Mouse (Mus musculus) ES-E14 (cell line): Measurements from ENCODE around the gene Fry. TPM values are rescaled to one million over a fixed set of nuclear protein-coding genes. Genes with fewer than 3 reads are reported as not detected.

Experiments used
- DNase-seq: peaks from one replicate; pipeline ENCODE4 v3.0.0-alpha.2; 2013; ENCODE audit warnings: low read depth, low spot score
- H3K27ac ChIP-seq: 2 replicates; pipeline ENCODE4 v1.5.1; 2012; ENCODE audit warnings: low read depth, mild to moderate bottlenecking, low read length, moderate library complexity, mixed read lengths; ENCODE audit not compliant: poor library complexity, insufficient read depth, severe bottlenecking
- H3K36me3 ChIP-seq: 2 replicates; pipeline ENCODE4 v1.6.1; 2012; ENCODE audit warnings: mild to moderate bottlenecking, low read length, moderate library complexity, mixed read lengths; ENCODE audit not compliant: control insufficient read depth, poor library complexity, insufficient read depth, severe bottlenecking
- H3K4me1 ChIP-seq, 2 experiments: fragments of 150-350 bp in 1 of 2; sonication (generic) in 1 of 2; 2 replicates each; pipeline ENCODE4 v1.6.1; 2012; ENCODE audit warnings: low read length in 2 of 2, mild to moderate bottlenecking in 1 of 2, mixed read lengths in 1 of 2; ENCODE audit not compliant: control insufficient read depth in 2 of 2, insufficient read depth in 2 of 2, poor library complexity in 1 of 2
- H3K4me3 ChIP-seq, 2 experiments: fragments of 150-350 bp in 1 of 2; sonication (generic) in 1 of 2; 2 replicates each; pipeline ENCODE4 v1.5.1; 2012; ENCODE audit warnings: low read length in 2 of 2, low read depth in 1 of 2, mild to moderate bottlenecking in 1 of 2, mixed read lengths in 1 of 2; ENCODE audit not compliant: insufficient read depth in 1 of 2, poor library complexity in 1 of 2, severe bottlenecking in 1 of 2
- H3K9ac ChIP-seq: 2 replicates; pipeline ENCODE4 v1.6.1; 2012; ENCODE audit warnings: low read depth, mild to moderate bottlenecking, low read length, mixed read lengths; ENCODE audit not compliant: poor library complexity, insufficient read depth, severe bottlenecking
- H3K9me3 ChIP-seq: fragments of 150-350 bp; sonication (generic); 2 replicates; pipeline ENCODE4 v1.6.1; 2012; ENCODE audit warnings: low read depth, mild to moderate bottlenecking, low read length; ENCODE audit not compliant: control insufficient read depth, insufficient read depth
- CHD2 ChIP-seq: IDR thresholded peaks from 2 replicates; pipeline ENCODE4 v1.6.1; 2014; ENCODE audit warnings: mild to moderate bottlenecking, low read depth, low read length, inconsistent platforms
- HCFC1 ChIP-seq: IDR thresholded peaks from 2 replicates; pipeline ENCODE4 v1.6.1; 2012; ENCODE audit warnings: low read length, inconsistent platforms, borderline replicate concordance; ENCODE audit not compliant: insufficient read depth
- MAFK ChIP-seq: IDR thresholded peaks from 2 replicates; pipeline ENCODE4 v1.6.1; 2014; ENCODE audit warnings: mild to moderate bottlenecking, low read depth, low read length, inconsistent platforms; ENCODE audit not compliant: insufficient read depth
- ZC3H11A ChIP-seq: IDR thresholded peaks from 2 replicates; pipeline ENCODE4 v1.6.1; 2012; ENCODE audit warnings: low read depth, mild to moderate bottlenecking, inconsistent platforms, low read length, borderline replicate concordance
- ZNF384 ChIP-seq: IDR thresholded peaks from 2 replicates; pipeline ENCODE4 v1.6.1; 2012; ENCODE audit warnings: low read depth, low read length, inconsistent platforms
- in situ Hi-C, 2 experiments: fragments of 600-800 bp; cut with MboI; formaldehyde crosslinking; loops; one replicate each; pipeline ENCODE4 v1.15.1; 2025; ENCODE audit warnings: low sequenced_read_pairs in 2 of 2, inconsistent platforms in 1 of 2; ENCODE audit not compliant: unreplicated experiment in 2 of 2
- total RNA-seq: library from RNA; depleted of rRNA; stranded (reverse); fragments of 300-350 nt; gene quantifications from 2 replicates; pipeline ENCODE4 v1.2.3, GENCODE M21; 2012

Gene Fry
- total RNA-seq, 1 experiment = 8.4 TPM

- TF ChIP-seq ZNF384 = no peak
- TF ChIP-seq HCFC1 = no peak
- TF ChIP-seq MAFK = no peak
- no peak for TF ChIP-seq ZC3H11A
- no peak for TF ChIP-seq CHD2
- H3K27ac ChIP-seq = no peak overlapping the region
Measured at GRCm38 (mm10) chr5:150166811-150167210, 48.4 kb downstream of the Fry start.

DNA sequence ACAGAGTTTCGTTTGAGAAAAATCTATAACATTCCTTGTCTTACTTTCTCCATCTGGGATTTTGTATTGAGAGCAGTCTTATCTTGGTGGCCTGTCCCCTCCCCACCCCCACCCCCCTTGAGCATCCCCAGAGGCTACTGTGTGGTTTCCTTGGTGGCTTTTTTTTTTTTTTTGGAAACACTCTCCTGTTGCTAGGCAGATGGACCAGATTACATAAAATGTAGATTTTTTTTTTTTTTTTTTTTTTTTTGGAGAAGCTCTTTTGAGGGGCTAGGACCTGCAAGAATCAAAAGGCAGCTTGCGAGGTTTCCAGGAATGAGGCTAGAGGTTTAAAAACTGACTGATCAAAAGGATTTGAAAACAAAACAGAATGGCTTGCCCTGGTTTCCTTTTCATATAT, 48.8 kb downstream of the Fry start:
- no peak overlapping the region for H3K4me3 ChIP-seq
- no peak for TF ChIP-seq ZC3H11A
- TF ChIP-seq ZNF384 = peak; percentile 61
- H3K4me1 ChIP-seq = peaks cover 2% of the 10 kb centered on the region in 2 experiments; a peak in 2 of 4 replicates
- H3K27ac ChIP-seq = no peak overlapping the region
- H3K36me3 ChIP-seq = no peaks in the 10 kb centered on the region
- DNase-seq = no peak
- in situ Hi-C loops = no loop called here
- no peaks in the 10 kb centered on the region for H3K9me3 ChIP-seq
- H3K9ac ChIP-seq = no peak overlapping the region

More at GRCm38 (mm10) chr5:150166811-150167210, 48.4 kb downstream of the Fry start:
- in situ Hi-C loops = no loop called here
- DNase-seq = no peak
- Histone ChIP-seq H3K4me1 (peaks cover 2% of the 10 kb centered on the region in 2 experiments; a peak in 2 of 4 replicates), H3K9ac (no peak overlapping the region), H3K4me3 (no peak overlapping the region), H3K36me3 (no peaks in the 10 kb centered on the region), H3K9me3 (no peaks in the 10 kb centered on the region)

DNA sequence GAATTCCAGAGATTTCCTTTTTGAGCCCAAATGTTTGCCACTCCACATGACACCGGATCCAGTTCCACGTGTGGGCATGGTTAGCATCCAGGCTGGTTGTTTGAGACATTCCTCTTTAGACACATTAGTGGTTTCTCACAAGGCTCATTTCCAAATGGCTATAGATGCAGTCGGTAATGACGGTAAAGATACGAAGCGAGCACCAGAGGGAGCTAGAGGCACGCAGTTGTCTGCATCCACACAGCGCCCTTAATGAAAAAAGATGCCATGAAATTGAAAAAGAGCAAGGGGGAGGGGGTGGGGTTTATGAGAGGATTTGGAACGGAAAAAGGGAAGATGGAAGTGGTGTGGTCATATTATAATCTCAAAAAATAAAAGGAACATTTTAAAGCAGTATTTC, 50.3 kb downstream of the Fry start:
- DNase-seq = peak; percentile 60
- no peak overlapping the region for H3K9ac ChIP-seq
- no peaks in the 10 kb centered on the region for H3K36me3 ChIP-seq
- in situ Hi-C loops = no loop called here
- TF ChIP-seq HCFC1 = no peak
- TF ChIP-seq ZC3H11A = peak; percentile 70; the same call in 1 of the 2 replicates
- peak; percentile 67 for TF ChIP-seq ZNF384
- no peak for TF ChIP-seq MAFK
- no peak for TF ChIP-seq CHD2
- no peak overlapping the region for H3K27ac ChIP-seq
- peaks cover 2% of the 10 kb centered on the region in 2 experiments; a peak in 2 of 4 replicates for H3K4me1 ChIP-seq
- no peak overlapping the region for H3K4me3 ChIP-seq
- H3K9me3 ChIP-seq = no peaks in the 10 kb centered on the region

- TF ChIP-seq ZC3H11A (no peak), ZNF384 (no peak), MAFK (no peak), HCFC1 (no peak), CHD2 (no peak)
- no peak overlapping the region for H3K9ac ChIP-seq
- no peak overlapping the region for H3K4me3 ChIP-seq
- H3K9me3 ChIP-seq = no peaks in the 10 kb centered on the region
- no peak overlapping the region for H3K27ac ChIP-seq
- no peaks in the 10 kb centered on the region for H3K36me3 ChIP-seq
- H3K4me1 ChIP-seq = peaks cover 2% of the 10 kb centered on the region in 2 experiments; a peak in 2 of 4 replicates
- in situ Hi-C loops = no loop called here
- DNase-seq = no peak
Measured at GRCm38 (mm10) chr5:150171562-150171961, 53.1 kb downstream of the Fry start.

DNA sequence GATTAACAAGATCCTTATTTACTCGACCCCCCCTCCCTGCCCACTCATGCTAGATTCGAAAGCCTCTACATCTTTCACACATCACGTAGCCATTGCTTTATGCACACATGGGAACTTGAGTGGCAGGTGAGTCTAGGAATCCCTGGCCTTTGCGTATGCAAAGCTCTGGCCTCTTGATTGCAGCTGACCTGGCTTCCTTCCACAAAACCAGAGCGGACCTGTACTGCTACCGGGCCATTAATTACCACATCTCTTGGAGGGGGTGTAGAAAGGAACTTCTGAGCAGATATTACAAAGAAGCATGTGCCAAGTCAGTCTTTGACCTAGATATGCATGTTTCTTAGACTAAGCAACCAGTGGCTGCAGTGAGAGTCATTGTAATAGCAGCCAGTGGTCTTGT, 55.4 kb downstream of the Fry start:
- H3K9me3 ChIP-seq = no peaks in the 10 kb centered on the region
- H3K36me3 ChIP-seq = no peaks in the 10 kb centered on the region
- H3K9ac ChIP-seq = no peak overlapping the region
- TF ChIP-seq HCFC1 (no peak), ZC3H11A (no peak), CHD2 (no peak), ZNF384 (no peak), MAFK (no peak)
- no peak overlapping the region for H3K27ac ChIP-seq
- H3K4me3 ChIP-seq = no peak overlapping the region
- H3K4me1 ChIP-seq = peaks cover 2% of the 10 kb centered on the region in 2 experiments; a peak in 2 of 4 replicates
- in situ Hi-C loops = no loop called here
- DNase-seq = no peak
